Mouse (Mus musculus): ENCODE measurements around the gene Snrpf. TPM values are rescaled to one million over a fixed set of nuclear protein-coding genes. Genes with fewer than 3 reads are reported as not detected.

Gene Snrpf
- polyA plus RNA-seq, 1 experiment: 49.0 TPM

DNA sequence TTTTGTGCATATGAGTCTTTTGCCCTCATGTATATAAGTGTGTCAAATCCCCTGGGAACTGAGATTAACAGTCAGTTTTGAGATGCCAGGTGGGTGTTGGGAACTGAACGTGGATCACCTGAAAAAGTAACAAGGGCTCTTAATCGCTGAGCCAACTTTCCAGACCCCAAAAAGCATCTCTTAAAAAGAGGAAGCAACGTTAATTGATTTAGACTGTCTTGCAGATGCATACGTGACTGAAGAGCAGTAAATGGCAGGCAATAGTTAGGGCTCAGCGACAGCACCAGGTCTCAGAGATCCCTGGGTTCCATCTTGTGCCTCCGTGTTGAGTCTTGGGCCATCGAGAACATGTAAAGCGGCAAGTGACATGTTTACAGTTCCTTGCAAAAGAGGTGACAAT lies 36.9 kb downstream of the Snrpf start:
- Histone ChIP-seq H3K4me3 (replicated peaks; ENCODE audit: insufficient read depth, low read depth, low read length) (no peak overlapping the region), H3K27me3 (ENCODE audit: control insufficient read depth, insufficient read depth, low read length) (no peaks in the 10 kb centered on the region), H3K4me1 (ENCODE audit: control insufficient read depth, insufficient read depth, low read length) (no peaks in the 10 kb centered on the region), H3K27ac (ENCODE audit: insufficient read depth, low read length) (no peak overlapping the region)
- DNase-seq: no peak
- WGBS: 87% methylated on average over 8 of the region's 8 CpGs
- TF ChIP-seq POLR2A (IDR thresholded peaks at IDR 0.05; ENCODE audit: borderline replicate concordance, insufficient read depth, low read length) (no peak), CTCF (IDR thresholded peaks at IDR 0.05; ENCODE audit: borderline replicate concordance, insufficient read depth, low read depth, low read length) (no peak)

DNA sequence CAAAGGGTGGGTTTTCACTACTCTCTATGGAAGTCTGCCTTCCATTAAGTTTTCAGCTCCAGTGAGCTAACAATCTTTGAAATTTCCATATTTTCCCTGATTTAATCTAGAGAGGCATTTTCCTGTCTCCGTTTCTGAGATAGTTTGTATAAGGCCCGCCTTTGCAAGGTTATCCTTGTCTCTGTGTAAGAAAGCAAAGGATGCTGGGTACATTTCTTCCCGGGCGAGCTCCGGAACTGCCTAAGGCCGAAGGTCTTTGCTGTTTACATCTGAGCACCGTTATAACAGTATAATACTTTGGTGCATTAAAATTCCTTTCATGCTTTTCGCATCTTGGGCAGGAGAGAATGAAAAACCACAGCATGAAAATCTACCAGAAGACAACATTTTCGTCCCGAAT lies 39.7 kb downstream of the Snrpf start:
- DNase-seq: no peak
- H3K4me3 ChIP-seq (replicated peaks; ENCODE audit: insufficient read depth, low read depth, low read length): no peak overlapping the region
- 93% methylated on average over 10 of the region's 10 CpGs for WGBS
- no peaks in the 10 kb centered on the region for H3K27me3 ChIP-seq (ENCODE audit: control insufficient read depth, insufficient read depth, low read length)
- TF ChIP-seq CTCF (IDR thresholded peaks at IDR 0.05; ENCODE audit: borderline replicate concordance, insufficient read depth, low read depth, low read length) (no peak), POLR2A (IDR thresholded peaks at IDR 0.05; ENCODE audit: borderline replicate concordance, insufficient read depth, low read length) (no peak)
- no peaks in the 10 kb centered on the region for H3K4me1 ChIP-seq (ENCODE audit: control insufficient read depth, insufficient read depth, low read length)
- H3K27ac ChIP-seq (ENCODE audit: insufficient read depth, low read length): no peak overlapping the region

DNA sequence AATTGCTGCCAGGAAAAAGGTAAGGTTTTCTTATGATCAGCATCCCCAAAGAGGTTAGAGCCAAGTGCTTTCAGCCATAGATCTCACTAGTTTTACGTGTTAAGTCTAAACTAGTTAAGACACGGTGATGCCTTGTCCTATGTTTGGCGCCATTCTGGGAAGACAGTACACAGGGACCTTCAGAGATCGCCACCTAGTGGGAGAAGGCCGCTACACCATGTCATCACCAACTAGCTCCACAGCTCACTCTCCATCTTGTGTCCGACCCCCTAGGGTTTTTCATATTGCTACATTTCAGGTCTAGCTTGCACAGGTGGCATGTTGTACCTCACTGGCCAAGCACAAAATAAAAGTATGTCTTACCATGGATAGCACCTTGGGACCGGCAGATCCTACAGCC lies 40.5 kb downstream of the Snrpf start:
- 8% methylated on average over 7 of the region's 7 CpGs for WGBS
- Histone ChIP-seq H3K4me3 (replicated peaks; ENCODE audit: insufficient read depth, low read depth, low read length) (no peak overlapping the region), H3K27ac (ENCODE audit: insufficient read depth, low read length) (no peak overlapping the region), H3K4me1 (ENCODE audit: control insufficient read depth, insufficient read depth, low read length) (no peaks in the 10 kb centered on the region), H3K27me3 (ENCODE audit: control insufficient read depth, insufficient read depth, low read length) (no peaks in the 10 kb centered on the region)
- DNase-seq: peak; percentile 70 to 80
- TF ChIP-seq POLR2A (IDR thresholded peaks at IDR 0.05; ENCODE audit: borderline replicate concordance, insufficient read depth, low read length): no peak
- peak; percentile 98 for TF ChIP-seq CTCF (IDR thresholded peaks at IDR 0.05; ENCODE audit: borderline replicate concordance, insufficient read depth, low read depth, low read length)

DNA sequence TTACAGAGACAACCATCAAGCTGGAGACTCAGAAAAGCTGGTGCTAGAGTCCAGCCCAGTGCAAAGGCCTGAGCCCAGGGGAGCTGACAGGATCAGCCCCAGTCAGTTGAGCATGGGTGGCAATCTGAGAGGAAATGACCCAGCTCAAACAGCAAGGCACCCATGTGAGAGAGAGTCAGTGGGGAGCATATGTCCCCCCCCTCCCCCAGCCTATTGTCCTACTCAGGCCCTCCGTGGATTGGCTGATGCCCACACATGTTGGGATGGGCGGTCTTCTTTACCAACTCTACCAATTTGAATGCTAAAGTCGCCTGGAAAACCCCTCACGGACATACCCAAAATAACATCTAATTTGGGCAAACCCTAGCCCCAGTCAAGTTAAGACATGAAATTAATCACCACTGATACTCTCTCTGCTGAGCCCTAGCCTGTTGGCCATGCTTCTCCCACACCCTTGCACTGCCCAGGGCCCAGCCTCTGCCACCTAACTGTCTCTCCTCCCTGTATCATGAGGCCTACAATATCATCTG lies 41.7 kb downstream of the Snrpf start:
- H3K4me1 ChIP-seq (ENCODE audit: control insufficient read depth, insufficient read depth, low read length): no peaks in the 10 kb centered on the region
- TF ChIP-seq POLR2A (IDR thresholded peaks at IDR 0.05; ENCODE audit: borderline replicate concordance, insufficient read depth, low read length) (no peak), CTCF (IDR thresholded peaks at IDR 0.05; ENCODE audit: borderline replicate concordance, insufficient read depth, low read depth, low read length) (no peak)
- WGBS: 89% methylated on average over 4 of the region's 4 CpGs
- H3K4me3 ChIP-seq (replicated peaks; ENCODE audit: insufficient read depth, low read depth, low read length): no peak overlapping the region
- no peaks in the 10 kb centered on the region for H3K27me3 ChIP-seq (ENCODE audit: control insufficient read depth, insufficient read depth, low read length)
- DNase-seq: no peak
- no peak overlapping the region for H3K27ac ChIP-seq (ENCODE audit: insufficient read depth, low read length)

DNA sequence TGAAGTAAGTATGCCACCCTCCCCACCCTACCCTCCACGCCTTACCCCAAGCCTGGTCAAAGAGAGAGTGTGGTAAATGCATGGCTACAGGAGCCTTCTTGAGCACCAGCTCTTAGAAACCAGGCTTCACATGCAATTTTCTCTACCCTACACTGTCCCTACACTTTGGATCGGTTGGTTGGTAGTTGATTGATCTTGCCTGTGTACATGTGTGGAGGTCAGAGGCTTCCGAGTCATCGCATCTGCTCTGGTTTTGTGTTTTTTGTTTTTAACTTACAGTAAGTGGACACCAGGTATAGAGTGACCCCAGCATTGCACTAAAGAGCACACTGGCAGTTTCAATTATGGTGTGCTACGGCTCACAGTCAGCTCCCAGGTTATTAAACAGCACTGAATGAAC lies 45.3 kb downstream of the Snrpf start:
- H3K27me3 ChIP-seq (ENCODE audit: control insufficient read depth, insufficient read depth, low read length): no peaks in the 10 kb centered on the region
- 84% methylated on average over 5 of the region's 5 CpGs for WGBS
- H3K27ac ChIP-seq (ENCODE audit: insufficient read depth, low read length): no peak overlapping the region
- H3K4me1 ChIP-seq (ENCODE audit: control insufficient read depth, insufficient read depth, low read length): peaks cover 4% of the 10 kb centered on the region
- H3K4me3 ChIP-seq (replicated peaks; ENCODE audit: insufficient read depth, low read depth, low read length): no peak overlapping the region
- no peak for TF ChIP-seq POLR2A (IDR thresholded peaks at IDR 0.05; ENCODE audit: borderline replicate concordance, insufficient read depth, low read length)
- TF ChIP-seq CTCF (IDR thresholded peaks at IDR 0.05; ENCODE audit: borderline replicate concordance, insufficient read depth, low read depth, low read length): no peak
- DNase-seq: no peak

DNA sequence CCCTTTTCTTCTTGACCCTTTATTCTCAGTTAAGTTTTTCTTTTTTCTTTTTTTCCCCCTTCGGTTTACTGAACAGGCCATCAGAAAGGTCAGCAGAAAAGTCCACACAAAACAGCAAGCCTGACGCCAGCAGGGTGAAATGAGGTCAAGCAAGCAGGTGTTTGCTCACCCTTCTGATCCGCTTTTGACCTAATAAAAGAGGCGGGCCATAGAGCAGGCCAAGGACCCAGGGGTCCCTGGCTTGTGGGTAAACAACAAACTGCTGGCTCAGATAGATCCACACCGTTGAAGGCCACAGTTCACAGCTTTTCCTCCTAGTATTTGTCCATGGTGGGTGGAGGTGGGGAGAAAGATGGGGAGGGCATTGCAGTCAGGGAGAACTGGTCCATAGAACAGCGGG lies 46.3 kb downstream of the Snrpf start:
- TF ChIP-seq CTCF (IDR thresholded peaks at IDR 0.05; ENCODE audit: borderline replicate concordance, insufficient read depth, low read depth, low read length) (no peak), POLR2A (IDR thresholded peaks at IDR 0.05; ENCODE audit: borderline replicate concordance, insufficient read depth, low read length) (no peak)
- WGBS: 53% methylated on average over 6 of the region's 6 CpGs

DNA sequence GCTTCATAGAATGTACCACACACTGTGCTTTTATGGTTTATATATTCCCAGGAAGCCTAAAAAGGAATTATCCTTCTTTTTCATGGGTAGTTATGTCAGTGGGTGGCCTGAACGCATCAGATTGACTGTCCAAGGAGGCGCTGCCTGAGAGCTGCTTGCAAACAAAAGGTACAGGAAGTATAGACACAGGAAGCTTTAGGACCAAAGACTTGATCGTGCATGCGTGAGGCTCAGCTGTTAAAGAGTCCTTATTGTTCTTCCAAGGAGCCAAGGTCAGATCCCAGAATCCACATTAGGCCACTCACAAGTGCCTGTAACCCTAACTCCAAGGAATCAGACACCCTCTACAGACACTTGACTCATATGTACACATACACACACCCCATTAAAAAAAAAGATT lies 47.1 kb downstream of the Snrpf start:
- Histone ChIP-seq H3K27ac (ENCODE audit: insufficient read depth, low read length) (no peak overlapping the region), H3K27me3 (ENCODE audit: control insufficient read depth, insufficient read depth, low read length) (no peaks in the 10 kb centered on the region), H3K4me1 (ENCODE audit: control insufficient read depth, insufficient read depth, low read length) (peaks cover 4% of the 10 kb centered on the region), H3K4me3 (replicated peaks; ENCODE audit: insufficient read depth, low read depth, low read length) (no peak overlapping the region)
- no peak for DNase-seq
- WGBS: 73% methylated on average over 4 of the region's 4 CpGs
- TF ChIP-seq CTCF (IDR thresholded peaks at IDR 0.05; ENCODE audit: borderline replicate concordance, insufficient read depth, low read depth, low read length) (no peak), POLR2A (IDR thresholded peaks at IDR 0.05; ENCODE audit: borderline replicate concordance, insufficient read depth, low read length) (no peak)

More for the DNA sequence above, 46.3 kb downstream of the Snrpf start:
- Histone ChIP-seq H3K27ac (ENCODE audit: insufficient read depth, low read length) (no peak overlapping the region), H3K27me3 (ENCODE audit: control insufficient read depth, insufficient read depth, low read length) (no peaks in the 10 kb centered on the region), H3K4me3 (replicated peaks; ENCODE audit: insufficient read depth, low read depth, low read length) (no peak overlapping the region), H3K4me1 (ENCODE audit: control insufficient read depth, insufficient read depth, low read length) (peaks cover 4% of the 10 kb centered on the region)
- no peak for DNase-seq

DNA sequence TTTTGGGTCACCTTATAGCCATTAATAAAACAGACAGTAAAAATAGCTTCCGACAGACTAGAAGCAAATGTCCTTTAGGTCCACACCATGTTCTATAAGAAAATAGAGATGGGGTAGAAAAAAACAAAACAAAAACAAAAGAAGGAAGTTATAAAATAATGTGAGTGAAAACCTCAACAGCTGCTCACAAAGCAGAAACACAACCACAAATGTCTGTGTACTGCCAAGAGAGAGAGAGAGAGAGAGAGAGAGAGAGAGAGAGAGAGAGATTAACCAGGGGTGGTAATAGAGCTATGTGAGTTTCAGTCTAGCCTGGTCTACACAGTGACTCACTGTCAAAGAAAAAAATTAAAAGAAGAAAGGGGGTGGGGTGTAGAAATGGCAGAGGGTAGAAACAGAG lies 47.9 kb downstream of the Snrpf start:
- Histone ChIP-seq H3K27me3 (ENCODE audit: control insufficient read depth, insufficient read depth, low read length) (no peaks in the 10 kb centered on the region), H3K4me1 (ENCODE audit: control insufficient read depth, insufficient read depth, low read length) (peaks cover 4% of the 10 kb centered on the region), H3K4me3 (replicated peaks; ENCODE audit: insufficient read depth, low read depth, low read length) (no peak overlapping the region), H3K27ac (ENCODE audit: insufficient read depth, low read length) (no peak overlapping the region)
- 96% methylated on average over 1 of the region's 1 CpGs for whole genome bisulfite sequencing
- TF ChIP-seq POLR2A (IDR thresholded peaks at IDR 0.05; ENCODE audit: borderline replicate concordance, insufficient read depth, low read length) (no peak), CTCF (IDR thresholded peaks at IDR 0.05; ENCODE audit: borderline replicate concordance, insufficient read depth, low read depth, low read length) (no peak)
- no peak for DNase-seq
